Comparison of ENCODE assay signal across 7 mouse cellular contexts in genomic region chr9:109931257-109932171, GRCm38 (mm10). TPM values are rescaled to one million over a fixed set of nuclear protein-coding genes. Genes with fewer than 3 reads are reported as not detected.
A peak's percentile ranks its signal among the peaks of the same experiment; 100 is the strongest.
DNase-seq lines count a peak whose midpoint lies in the region; ATAC-seq lines count a peak whose summit lies in the region.

Map4 (plus strand) TSS chr9:109931460.

- DNase-seq in adrenal gland, postnatal 10 days, result peak; percentile 98
- peak; percentile 97 for DNase-seq in embryonic facial prominence, embryonic 10.5 days (ENCODE audit: low spot score)
- DNase-seq in kidney, adult 11 months, result peak; percentile 98
- peak; percentile 95 for DNase-seq in limb, embryonic 10.5 days (ENCODE audit: low spot score)
- peak; percentile 92 for DNase-seq in spleen, adult 12 weeks (ENCODE audit: low spot score)

- H3K27me3 ChIP-seq in embryonic facial prominence, embryonic 10.5 days (replicated peaks; ENCODE audit: low read depth, poor library complexity, severe bottlenecking), result no peaks in the 10 kb centered on the region
- H3K27me3 ChIP-seq in limb, embryonic 10.5 days (ENCODE audit: low read depth, poor library complexity, severe bottlenecking), result no peaks in the 10 kb centered on the region
- H3K27me3 ChIP-seq in midbrain, embryonic 13.5 days, result no peaks in the 10 kb centered on the region

- H3K9ac ChIP-seq in midbrain, embryonic 13.5 days (replicated peaks), result peak within 1 kb of the TSS; percentile 84

- H3K27ac ChIP-seq in embryonic facial prominence, embryonic 10.5 days (replicated peaks), result peak within 1 kb of the TSS; percentile 96
- peak within 1 kb of the TSS; percentile 92 for H3K27ac ChIP-seq in limb, embryonic 10.5 days
- H3K27ac ChIP-seq in midbrain, embryonic 13.5 days, result peak within 1 kb of the TSS; percentile 93

- H3K4me2 ChIP-seq in midbrain, embryonic 13.5 days (replicated peaks), result peak within 1 kb of the TSS; percentile 76

- WGBS in embryonic facial prominence, embryonic 10.5 days, result under 1% methylated on average over 94 of the region's 94 CpGs
- WGBS in limb, embryonic 10.5 days, result under 1% methylated on average over 94 of the region's 94 CpGs
- under 1% methylated on average over 84 of the region's 94 CpGs for WGBS in midbrain, embryonic 13.5 days

- no peaks in the 10 kb centered on the region for H3K36me3 ChIP-seq in embryonic facial prominence, embryonic 10.5 days (replicated peaks)
- no peaks in the 10 kb centered on the region for H3K36me3 ChIP-seq in limb, embryonic 10.5 days
- no peaks in the 10 kb centered on the region for H3K36me3 ChIP-seq in midbrain, embryonic 13.5 days

- H3K4me3 ChIP-seq in embryonic facial prominence, embryonic 10.5 days, result peak within 1 kb of the TSS; percentile 93
- H3K4me3 ChIP-seq in limb, embryonic 10.5 days, result peak within 1 kb of the TSS; percentile 90
- peak within 1 kb of the TSS; percentile 82 for H3K4me3 ChIP-seq in midbrain, embryonic 13.5 days (replicated peaks)

- ATAC-seq in granulocyte monocyte progenitor cell, adult 5-6 weeks (replicated peaks; ENCODE audit: poor library complexity, severe bottlenecking), result peak; percentile 86
- ATAC-seq in midbrain, embryonic 13.5 days, result peak; percentile 99

- H3K4me1 ChIP-seq in embryonic facial prominence, embryonic 10.5 days, result peaks cover 15% of the 10 kb centered on the region
- peaks cover 16% of the 10 kb centered on the region for H3K4me1 ChIP-seq in limb, embryonic 10.5 days
- H3K4me1 ChIP-seq in midbrain, embryonic 13.5 days (replicated peaks), result peaks cover 14% of the 10 kb centered on the region

- H3K9me3 ChIP-seq in embryonic facial prominence, embryonic 10.5 days, result no peaks in the 10 kb centered on the region
- no peaks in the 10 kb centered on the region for H3K9me3 ChIP-seq in limb, embryonic 10.5 days (replicated peaks)
- no peaks in the 10 kb centered on the region for H3K9me3 ChIP-seq in midbrain, embryonic 13.5 days

RNA-seq across cellular contexts. Expression of gene Map4, which starts in this region (rescaled TPM):
- 100 to 1,000 TPM in 1 of 2 experiments, 10 to 100 TPM in 1; 83.5 to 132 TPM for total RNA-seq in adrenal gland, postnatal 10 days (2021)
- 48.5 and 61.7 TPM in 2 replicates for polyA plus RNA-seq in embryonic facial prominence, embryonic 10.5 days (2016; fragmentation: Nextera tagmentation; extraction: Ambion mirVana)
- 33.3 and 42.6 TPM in 2 replicates for total RNA-seq in granulocyte monocyte progenitor cell, adult 5-6 weeks (2014; fragmentation: Nextera tagmentation)
- 17.1 and 22.3 TPM in 2 replicates for total RNA-seq in granulocyte monocyte progenitor cell, adult 5-6 weeks (2017)
- polyA plus RNA-seq in limb, embryonic 10.5 days (2016; fragmentation: Nextera tagmentation; extraction: Ambion mirVana), result 37.3 and 43.9 TPM in 2 replicates
- 127 and 129 TPM in 2 replicates for polyA plus RNA-seq in midbrain, embryonic 13.5 days (2015; fragmentation: Nextera tagmentation; extraction: Ambion mirVana)

Comparison
In these comparisons a context has a peak if more than half of its experiments do, and no peak if none do; other contexts are left out.
1. Peak in every context shown above with its lines: DNase-seq, ATAC-seq, H3K4me3 ChIP-seq and H3K27ac ChIP-seq.